Mouse (Mus musculus) MN1 (cell line): Measurements from ENCODE around the gene Myo5a.

ENCODE experiments used
- DNase-seq: peaks from one replicate; pipeline ENCODE4 v3.0.0-alpha.2; 2016; ENCODE audit warnings: low spot score

Myo5a gene

GRCm38 (mm10) chr9:75201506-75201905 lies 130.7 kb downstream of the Myo5a start:
- DNase-seq = no peak

GRCm38 (mm10) chr9:75202036-75202435 lies 131.2 kb downstream of the Myo5a start:
- DNase-seq = no peak

- no peak for DNase-seq
Measured at GRCm38 (mm10) chr9:75209246-75209645, 138.4 kb downstream of the Myo5a start.

GRCm38 (mm10) chr9:75210269-75210668 lies 139.5 kb downstream of the Myo5a start:
- DNase-seq = no peak

- no peak for DNase-seq
Measured at GRCm38 (mm10) chr9:75214743-75215413, 144.1 kb downstream of the Myo5a start.

GRCm38 (mm10) chr9:75219942-75220341 lies 149.1 kb downstream of the Myo5a start:
- DNase-seq = no peak

- peak; percentile 34 for DNase-seq
Measured at GRCm38 (mm10) chr9:75221420-75222287, 150.8 kb downstream of the Myo5a start.

- DNase-seq = no peak
Measured at GRCm38 (mm10) chr9:75231841-75232746, 161.3 kb downstream of the Myo5a start, which contains the start of gene Myo5c. Myo5c (plus strand) TSS chr9:75232020.

- DNase-seq = no peak
Measured at GRCm38 (mm10) chr9:75232860-75233259, 162.0 kb downstream of the Myo5a start.

- DNase-seq = no peak
Measured at GRCm38 (mm10) chr9:75234271-75234741, 163.5 kb downstream of the Myo5a start.

- no peak for DNase-seq
Measured at GRCm38 (mm10) chr9:75234983-75235627, 164.3 kb downstream of the Myo5a start.

- no peak for DNase-seq
Measured at GRCm38 (mm10) chr9:75235696-75236095, 164.9 kb downstream of the Myo5a start.

GRCm38 (mm10) chr9:75236416-75237308 lies 165.8 kb downstream of the Myo5a start:
- no peak for DNase-seq

- no peak for DNase-seq
Measured at GRCm38 (mm10) chr9:75238179-75238578, 167.4 kb downstream of the Myo5a start.

- DNase-seq = no peak
Measured at GRCm38 (mm10) chr9:75243052-75243451, 172.2 kb downstream of the Myo5a start.

GRCm38 (mm10) chr9:75243730-75244406 lies 173.1 kb downstream of the Myo5a start:
- peak; percentile 44 for DNase-seq

GRCm38 (mm10) chr9:75244527-75244926 lies 173.7 kb downstream of the Myo5a start:
- no peak for DNase-seq

- no peak for DNase-seq
Measured at GRCm38 (mm10) chr9:75246080-75246930, 175.5 kb downstream of the Myo5a start.

- DNase-seq = no peak
Measured at GRCm38 (mm10) chr9:75247870-75248269, 177.1 kb downstream of the Myo5a start.
